Mouse (Mus musculus): ENCODE results near the gene Crybb2. TPM values are rescaled to one million over a fixed set of nuclear protein-coding genes. Genes with fewer than 3 reads are reported as not detected.

The Crybb2 gene
- polyA plus RNA-seq, 1 experiment from 2014 or later = not detected

GRCm38 (mm10) chr5:113049876-113050275, 20.0 kb downstream of the Crybb2 start:
- Histone ChIP-seq H3K36me3 (no peaks in the 10 kb centered on the region), H3K27me3 (peaks cover 14% of the 10 kb centered on the region), H3K27ac (no peak overlapping the region), H3K9me3 (no peaks in the 10 kb centered on the region), H3K4me2 (replicated peaks) (no peak overlapping the region), H3K4me3 (no peak overlapping the region), H3K9ac (no peak overlapping the region), H3K4me1 (no peaks in the 10 kb centered on the region)
- ATAC-seq (ENCODE audit: low FRiP score, low read depth) = no peak

GRCm38 (mm10) chr5:113045511-113046273, 24.2 kb downstream of the Crybb2 start:
- Histone ChIP-seq H3K9me3 (no peaks in the 10 kb centered on the region), H3K4me3 (no peak overlapping the region), H3K4me2 (replicated peaks) (no peak overlapping the region), H3K9ac (no peak overlapping the region), H3K27ac (no peak overlapping the region), H3K4me1 (peaks cover 10% of the 10 kb centered on the region), H3K27me3 (no peaks in the 10 kb centered on the region), H3K36me3 (no peaks in the 10 kb centered on the region)
- WGBS = 86% methylated on average over 10 of the region's 10 CpGs
- ATAC-seq (ENCODE audit: low FRiP score, low read depth) = peak; percentile 61; the same call in 1 of the 2 replicates

GRCm38 (mm10) chr5:113043531-113043930, 26.4 kb downstream of the Crybb2 start:
- Histone ChIP-seq H3K36me3 (no peaks in the 10 kb centered on the region), H3K4me1 (peaks cover 10% of the 10 kb centered on the region), H3K27me3 (no peaks in the 10 kb centered on the region), H3K9ac (no peak overlapping the region), H3K9me3 (0 out of 2 replicates have a peak, but pooled peaks cover 5% of the 10 kb centered on the region), H3K4me3 (no peak overlapping the region), H3K27ac (no peak overlapping the region), H3K4me2 (replicated peaks) (no peak overlapping the region)
- 89% methylated on average over 8 of the region's 8 CpGs for WGBS
- no peak for ATAC-seq (ENCODE audit: low FRiP score, low read depth)

DNA sequence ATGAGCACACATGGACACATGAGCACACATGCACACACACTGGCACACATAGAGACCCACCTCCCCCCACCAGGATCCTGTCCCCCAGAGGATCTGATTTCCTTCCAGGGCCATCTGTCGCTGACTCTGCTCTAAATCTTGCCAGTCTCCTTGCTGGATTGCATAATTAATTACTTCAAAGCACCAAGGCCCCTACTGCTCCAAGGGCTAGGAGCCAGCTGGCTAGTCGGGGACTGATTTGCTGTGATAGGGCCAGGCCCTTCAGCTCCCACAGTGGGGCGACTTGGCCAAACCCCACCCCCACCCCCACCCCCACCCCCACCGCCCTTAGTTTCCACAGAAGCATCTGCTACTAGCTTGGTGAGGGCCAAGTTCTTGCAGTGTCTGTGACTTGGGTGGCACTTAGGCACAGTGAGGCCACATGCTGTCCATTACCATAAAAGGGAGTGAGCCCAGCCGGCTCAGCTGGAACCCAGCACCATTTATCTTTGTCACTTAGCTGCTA, 28.3 kb downstream of the Crybb2 start:
- ATAC-seq (ENCODE audit: low FRiP score, low read depth) = no peak
- WGBS = 5% methylated on average over 5 of the region's 5 CpGs
- H3K27me3 ChIP-seq = no peaks in the 10 kb centered on the region
- H3K9me3 ChIP-seq = 0 out of 2 replicates have a peak, but pooled peaks cover 5% of the 10 kb centered on the region
- no peak overlapping the region for H3K27ac ChIP-seq
- no peak overlapping the region for H3K4me3 ChIP-seq
- H3K4me1 ChIP-seq = peaks cover 11% of the 10 kb centered on the region
- H3K4me2 ChIP-seq (replicated peaks) = no peak overlapping the region
- no peaks in the 10 kb centered on the region for H3K36me3 ChIP-seq
- H3K9ac ChIP-seq = no peak overlapping the region

GRCm38 (mm10) chr5:113040776-113041175, 29.1 kb downstream of the Crybb2 start:
- Histone ChIP-seq H3K4me3 (no peak overlapping the region), H3K4me1 (peaks cover 19% of the 10 kb centered on the region), H3K27me3 (no peaks in the 10 kb centered on the region), H3K9me3 (0 out of 2 replicates have a peak, but pooled peaks cover 5% of the 10 kb centered on the region), H3K27ac (no peak overlapping the region), H3K4me2 (replicated peaks) (no peak overlapping the region), H3K36me3 (no peaks in the 10 kb centered on the region), H3K9ac (no peak overlapping the region)
- WGBS = 61% methylated on average over 6 of the region's 6 CpGs
- no peak for ATAC-seq (ENCODE audit: low FRiP score, low read depth)

DNA sequence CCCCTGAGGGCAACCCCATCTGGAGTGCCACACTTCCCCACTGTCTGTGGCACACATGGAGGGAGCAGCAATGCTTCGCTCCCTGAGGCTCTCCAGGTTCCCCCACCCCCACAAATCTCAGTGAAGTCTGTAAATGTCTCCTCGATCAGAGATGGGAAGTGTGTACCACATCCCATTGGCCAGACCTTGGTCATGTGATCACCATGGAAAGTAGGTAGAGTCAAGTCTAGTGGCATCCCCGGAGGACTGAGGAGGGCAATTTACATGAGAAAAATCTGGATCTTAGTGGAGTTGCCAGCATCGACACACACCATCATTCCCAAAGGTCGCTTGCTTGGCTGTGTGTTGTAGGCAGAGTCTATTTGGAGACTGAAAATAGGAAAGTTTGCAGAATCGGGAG, 31.3 kb downstream of the Crybb2 start:
- Histone ChIP-seq H3K27ac (no peak overlapping the region), H3K27me3 (no peaks in the 10 kb centered on the region), H3K9ac (no peak overlapping the region), H3K4me3 (no peak overlapping the region), H3K4me2 (replicated peaks) (no peak overlapping the region), H3K4me1 (peaks cover 34% of the 10 kb centered on the region), H3K36me3 (no peaks in the 10 kb centered on the region), H3K9me3 (0 out of 2 replicates have a peak, but pooled peaks cover 5% of the 10 kb centered on the region)
- WGBS = 84% methylated on average over 6 of the region's 6 CpGs
- no peak for ATAC-seq (ENCODE audit: low FRiP score, low read depth)

GRCm38 (mm10) chr5:113035094-113036047, 34.5 kb downstream of the Crybb2 start:
- 0 out of 2 replicates have a peak, but pooled peaks cover 5% of the 10 kb centered on the region for H3K9me3 ChIP-seq
- no peak overlapping the region for H3K4me2 ChIP-seq (replicated peaks)
- H3K27me3 ChIP-seq = no peaks in the 10 kb centered on the region
- H3K27ac ChIP-seq = peak overlapping the region; percentile 10; the same call in 1 of the 2 replicates
- no peak overlapping the region for H3K9ac ChIP-seq
- WGBS = 43% methylated on average over 10 of the region's 10 CpGs
- no peak overlapping the region for H3K4me3 ChIP-seq
- peaks cover 33% of the 10 kb centered on the region for H3K4me1 ChIP-seq
- no peak for ATAC-seq (ENCODE audit: low FRiP score, low read depth)
- no peaks in the 10 kb centered on the region for H3K36me3 ChIP-seq

DNA sequence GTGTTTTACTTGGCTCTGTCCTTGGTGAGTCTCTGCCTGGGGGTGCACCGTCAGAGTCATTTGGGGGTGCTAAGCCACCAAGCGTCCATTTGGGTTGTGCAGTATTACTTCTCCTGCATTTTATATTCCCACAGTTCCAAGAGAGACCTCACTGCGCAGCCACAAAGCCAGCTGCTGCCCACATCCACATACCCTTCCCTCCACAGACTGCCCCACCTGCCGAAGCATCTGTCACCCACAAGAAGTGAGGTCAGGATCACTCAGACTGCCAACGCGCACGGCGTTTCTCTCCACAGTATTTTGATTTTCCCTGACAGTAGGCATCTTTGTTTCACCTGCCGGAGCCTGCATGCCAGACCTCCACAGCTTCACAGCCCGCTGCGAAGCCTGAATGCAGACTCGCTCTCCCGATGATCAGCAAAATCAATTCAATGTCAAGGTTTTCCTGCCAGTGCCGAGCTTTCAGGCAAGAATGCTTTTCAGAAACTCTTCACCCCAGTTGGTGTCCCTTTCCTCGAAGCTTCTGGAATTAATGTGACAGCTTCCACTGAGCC, 38.6 kb downstream of the Crybb2 start:
- ATAC-seq (ENCODE audit: low FRiP score, low read depth) = no peak
- no peaks in the 10 kb centered on the region for H3K27me3 ChIP-seq
- no peak overlapping the region for H3K4me3 ChIP-seq
- H3K27ac ChIP-seq = 0 out of 2 replicates have a peak overlapping the region, but pooled peaks have one; percentile 28
- no peak overlapping the region for H3K4me2 ChIP-seq (replicated peaks)
- no peak overlapping the region for H3K9ac ChIP-seq
- no peaks in the 10 kb centered on the region for H3K36me3 ChIP-seq
- WGBS = 55% methylated on average over 15 of the region's 15 CpGs
- H3K4me1 ChIP-seq = peaks cover 29% of the 10 kb centered on the region
- H3K9me3 ChIP-seq = no peaks in the 10 kb centered on the region

GRCm38 (mm10) chr5:113030082-113030481, 39.8 kb downstream of the Crybb2 start:
- H3K36me3 ChIP-seq = no peaks in the 10 kb centered on the region
- 69% methylated on average over 3 of the region's 3 CpGs for WGBS
- H3K9me3 ChIP-seq = no peaks in the 10 kb centered on the region
- H3K27me3 ChIP-seq = no peaks in the 10 kb centered on the region
- peaks cover 17% of the 10 kb centered on the region for H3K4me1 ChIP-seq
- no peak for ATAC-seq (ENCODE audit: low FRiP score, low read depth)
- H3K27ac ChIP-seq = no peak overlapping the region
- H3K4me2 ChIP-seq (replicated peaks) = no peak overlapping the region
- no peak overlapping the region for H3K9ac ChIP-seq
- H3K4me3 ChIP-seq = no peak overlapping the region

DNA sequence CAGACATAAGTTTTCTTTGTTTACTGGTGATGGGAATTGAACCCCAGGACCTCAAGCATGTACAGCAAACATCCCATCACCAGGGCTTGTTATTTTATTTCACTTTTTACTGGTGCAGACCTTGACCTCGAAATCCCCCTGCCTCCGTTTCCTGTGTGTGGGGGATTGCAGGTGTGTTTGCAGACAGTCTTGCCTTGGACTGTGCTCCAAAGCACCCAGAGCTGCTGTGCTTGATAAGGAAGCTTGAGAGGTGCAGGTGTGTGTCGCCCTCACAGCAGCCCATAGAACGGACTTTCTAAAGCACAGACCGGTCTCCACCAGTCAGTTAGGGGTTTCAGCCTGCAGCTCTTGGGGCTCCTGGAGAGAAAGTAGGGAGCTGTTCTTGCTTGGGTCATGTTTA, 43.2 kb downstream of the Crybb2 start:
- H3K27ac ChIP-seq = no peak overlapping the region
- H3K27me3 ChIP-seq = no peaks in the 10 kb centered on the region
- no peaks in the 10 kb centered on the region for H3K9me3 ChIP-seq
- no peak for ATAC-seq (ENCODE audit: low FRiP score, low read depth)
- WGBS = 68% methylated on average over 5 of the region's 5 CpGs
- peaks cover 23% of the 10 kb centered on the region for H3K4me1 ChIP-seq
- no peak overlapping the region for H3K9ac ChIP-seq
- no peak overlapping the region for H3K4me2 ChIP-seq (replicated peaks)
- H3K36me3 ChIP-seq = no peaks in the 10 kb centered on the region
- no peak overlapping the region for H3K4me3 ChIP-seq

DNA sequence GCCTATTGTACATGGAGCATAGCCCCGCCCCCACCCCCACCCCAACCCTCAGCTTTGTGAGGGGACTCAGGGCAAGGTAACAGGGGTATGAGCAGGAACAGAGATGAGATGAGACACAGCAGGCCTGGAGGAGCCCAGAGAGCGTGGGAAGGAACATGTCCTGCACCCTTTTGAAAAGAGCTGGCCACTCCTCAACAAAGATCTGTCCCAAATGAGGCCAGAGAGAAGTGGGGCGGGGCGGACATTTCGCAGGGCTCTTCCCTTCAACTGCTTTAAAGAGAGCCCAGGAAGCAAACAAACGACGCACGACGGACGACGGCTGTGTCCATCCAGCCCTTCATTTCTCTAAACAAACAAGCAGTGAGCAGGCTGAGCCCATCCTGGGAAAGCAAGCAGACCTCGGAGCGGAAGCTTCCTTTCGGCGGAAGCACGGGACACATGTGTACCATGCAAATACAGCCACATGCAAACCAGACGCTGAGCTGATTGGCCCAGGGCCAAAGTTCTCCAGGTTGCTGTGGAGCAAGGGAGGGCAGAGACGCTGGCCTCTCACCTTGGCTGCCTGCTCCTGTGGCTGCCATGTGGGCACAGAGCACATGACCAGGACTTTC, 45.7 kb downstream of the Crybb2 start:
- 26% methylated on average over 18 of the region's 18 CpGs for WGBS
- ATAC-seq (ENCODE audit: low FRiP score, low read depth) = peak; percentile 28; the same call in 1 of the 2 replicates
- H3K27ac ChIP-seq = no peak overlapping the region

More for the DNA sequence above, 45.7 kb downstream of the Crybb2 start:
- peak overlapping the region; percentile 11; the same call in 1 of the 2 replicates for H3K4me3 ChIP-seq
- H3K36me3 ChIP-seq = no peaks in the 10 kb centered on the region
- peak overlapping the region; percentile 36; the same call in 1 of the 2 replicates for H3K9ac ChIP-seq
- H3K4me1 ChIP-seq = peaks cover 13% of the 10 kb centered on the region
- no peaks in the 10 kb centered on the region for H3K9me3 ChIP-seq
- H3K4me2 ChIP-seq (replicated peaks) = peak overlapping the region; percentile 50
- H3K27me3 ChIP-seq = no peaks in the 10 kb centered on the region
